Comparison of ENCODE assay signal across 14 mouse cellular contexts in genomic region chr2:102686108-102686450, GRCm38 (mm10). TPM values are rescaled to one million over a fixed set of nuclear protein-coding genes. Genes with fewer than 3 reads are reported as not detected.
DNase-seq lines count a peak whose midpoint lies in the region; ATAC-seq and TF ChIP-seq lines count a peak whose summit lies in the region.
"Had no signal": no experiment of that assay in that cellular context is flagged by ENCODE, and none has a peak within 500 bp of the region (broad histone marks: within the 10 kb centered on the region; RNA-seq: fewer than 3 reads in every experiment).

No protein-coding gene starts in this region.

- no peak overlapping the region for H3K4me3 ChIP-seq in forebrain, embryonic 14.5 days (ENCODE audit: low read depth, low read length)
- no peak overlapping the region for H3K4me3 ChIP-seq in midbrain, embryonic 10.5 days
- H3K4me3 ChIP-seq in thymus, adult 2 months (ENCODE audit: control insufficient read depth, insufficient read depth, low read length), result no peak overlapping the region
- H3K4me3 ChIP-seq: embryonic facial prominence, embryonic 10.5 days; heart, embryonic 15.5 days; limb, embryonic 15.5 days had no signal

- peak; percentile 25 for ATAC-seq in forebrain, embryonic 14.5 days

- 0 out of 2 replicates have a peak overlapping the region, but pooled peaks have one; percentile 4 for H3K9ac ChIP-seq in forebrain, embryonic 14.5 days (ENCODE audit: low read length)
- H3K9ac ChIP-seq: heart, embryonic 15.5 days; limb, embryonic 15.5 days had no signal

- 0 out of 2 replicates have a peak overlapping the region, but pooled peaks have one; percentile 16 for H3K27ac ChIP-seq in forebrain, embryonic 14.5 days (ENCODE audit: low read depth, low read length)
- H3K27ac ChIP-seq in midbrain, embryonic 10.5 days (replicated peaks), result peak overlapping the region; percentile 65; the same call in 1 of the 2 replicates
- no peak overlapping the region for H3K27ac ChIP-seq in thymus, adult 2 months (ENCODE audit: control insufficient read depth, insufficient read depth, low read length)
- H3K27ac ChIP-seq: embryonic facial prominence, embryonic 10.5 days; heart, embryonic 15.5 days; limb, embryonic 15.5 days had no signal

- no peak for TF ChIP-seq CTCF in thymus, adult 2 months (IDR thresholded peaks at IDR 0.05; ENCODE audit: borderline replicate concordance, control insufficient read depth, extremely low read depth, insufficient read depth, low read length, poor library complexity)

- H3K9me3 ChIP-seq in forebrain, embryonic 14.5 days (replicated peaks; ENCODE audit: control insufficient read depth, low read length), result no peaks in the 10 kb centered on the region
- H3K9me3 ChIP-seq in midbrain, embryonic 10.5 days (replicated peaks), result no peaks in the 10 kb centered on the region
- H3K9me3 ChIP-seq: embryonic facial prominence, embryonic 10.5 days; G1E; heart, embryonic 15.5 days; limb, embryonic 15.5 days had no signal

- no peaks in the 10 kb centered on the region for H3K27me3 ChIP-seq in forebrain, embryonic 14.5 days (replicated peaks; ENCODE audit: control insufficient read depth, insufficient read depth, low read length)
- no peaks in the 10 kb centered on the region for H3K27me3 ChIP-seq in midbrain, embryonic 10.5 days (ENCODE audit: low read depth, poor library complexity, severe bottlenecking)
- no peaks in the 10 kb centered on the region for H3K27me3 ChIP-seq in thymus, adult 2 months (ENCODE audit: control insufficient read depth, insufficient read depth, low read length)
- H3K27me3 ChIP-seq: heart, embryonic 15.5 days had no signal

- peak; percentile 7 for DNase-seq in kidney, adult 11 months
- no peak for DNase-seq in kidney, adult 8-10 months
- DNase-seq in adrenal gland, postnatal 10 days, result peak; percentile 10
- DNase-seq in forebrain, embryonic 14.5 days (ENCODE audit: low spot score), result no peak
- no peak for DNase-seq in midbrain, embryonic 10.5 days (ENCODE audit: low spot score)
- no peak for DNase-seq in thymus, adult 2 months
- no peak for DNase-seq in cerebellum, postnatal 4 days (ENCODE audit: low spot score in 2 of 2)
- DNase-seq in urinary bladder, adult 18-20 months (ENCODE audit: low spot score in 2 of 2), result no peak
- DNase-seq: cerebellum, adult 9-11 months had no signal

- TF ChIP-seq POLR2A in thymus, adult 2 months (IDR thresholded peaks at IDR 0.05; ENCODE audit: control insufficient read depth, extremely low read depth, insufficient read depth, low read length, poor library complexity), result no peak

- no peaks in the 10 kb centered on the region for H3K4me1 ChIP-seq in forebrain, embryonic 14.5 days (ENCODE audit: control insufficient read depth, insufficient read depth, low read length)
- peaks cover 19% of the 10 kb centered on the region for H3K4me1 ChIP-seq in midbrain, embryonic 10.5 days
- no peaks in the 10 kb centered on the region for H3K4me1 ChIP-seq in thymus, adult 2 months (replicated peaks; ENCODE audit: control insufficient read depth, insufficient read depth, low read length)
- H3K4me1 ChIP-seq: embryonic facial prominence, embryonic 10.5 days; heart, embryonic 15.5 days had no signal

- WGBS in forebrain, embryonic 14.5 days, result 31% methylated on average over 9 of the region's 9 CpGs
- WGBS in midbrain, embryonic 10.5 days, result 79% methylated on average over 9 of the region's 9 CpGs
- 85% methylated on average over 9 of the region's 9 CpGs for WGBS in thymus, adult 2 months

- peak overlapping the region; percentile 20; the same call in 1 of the 2 replicates for H3K4me2 ChIP-seq in forebrain, embryonic 14.5 days (ENCODE audit: low read length)
- H3K4me2 ChIP-seq: heart, embryonic 15.5 days; limb, embryonic 15.5 days had no signal

- no peaks in the 10 kb centered on the region for H3K36me3 ChIP-seq in forebrain, embryonic 14.5 days (ENCODE audit: control insufficient read depth, insufficient read depth, low read length)
- no peaks in the 10 kb centered on the region for H3K36me3 ChIP-seq in midbrain, embryonic 10.5 days
- no peaks in the 10 kb centered on the region for H3K36me3 ChIP-seq in thymus, adult 2 months (ENCODE audit: control insufficient read depth, insufficient read depth, low read length)
- H3K36me3 ChIP-seq: embryonic facial prominence, embryonic 10.5 days; G1E; heart, embryonic 15.5 days; limb, embryonic 15.5 days had no signal

RNA-seq across cellular contexts. Expression of gene Slc1a2, which starts 27.6 kb away (rescaled TPM):
- 1 to 10 TPM in 1 of 2 experiments, under 1 TPM in 1; 0.61 to 1.4 TPM for total RNA-seq in adrenal gland, postnatal 10 days (2021)
- polyA plus RNA-seq in forebrain, embryonic 14.5 days (2014; fragmentation: Nextera tagmentation; extraction: Ambion mirVana), result 11.5 and 12.0 TPM in 2 replicates
- polyA plus RNA-seq in midbrain, embryonic 10.5 days (2016; fragmentation: Nextera tagmentation; extraction: Ambion mirVana), result 7.9 and 11.4 TPM in 2 replicates
- 0.87 and 1.5 TPM in 2 replicates for polyA plus RNA-seq in thymus, adult 2 months (2012; rRNA removed)
- polyA plus RNA-seq: C2C12, G1E had no signal

Comparison
In these comparisons a context has a peak if more than half of its experiments do, and no peak if none do; other contexts are left out.
1. DNase-seq: peak in kidney, adult 11 months (single experiment) and adrenal gland, postnatal 10 days (single experiment); none in kidney, adult 8-10 months (0 of 2), forebrain, embryonic 14.5 days (single experiment), midbrain, embryonic 10.5 days (single experiment), thymus, adult 2 months (single experiment), cerebellum, postnatal 4 days (0 of 2) and urinary bladder, adult 18-20 months (0 of 2).